Mouse (Mus musculus) erythroblast, embryonic 14.5 days (primary cell): Measurements from ENCODE around the gene Evl.

Source experiments
- GATA1 ChIP-seq: IDR thresholded peaks from 2 replicates; pipeline ENCODE4 v1.6.1; 2012; ENCODE audit warnings: low read length, inconsistent platforms, mixed read lengths
- TAL1 ChIP-seq: IDR thresholded peaks from 3 replicates; pipeline ENCODE4 v1.6.1; 2012; ENCODE audit warnings: low read length, inconsistent platforms, mixed read lengths

DNA sequence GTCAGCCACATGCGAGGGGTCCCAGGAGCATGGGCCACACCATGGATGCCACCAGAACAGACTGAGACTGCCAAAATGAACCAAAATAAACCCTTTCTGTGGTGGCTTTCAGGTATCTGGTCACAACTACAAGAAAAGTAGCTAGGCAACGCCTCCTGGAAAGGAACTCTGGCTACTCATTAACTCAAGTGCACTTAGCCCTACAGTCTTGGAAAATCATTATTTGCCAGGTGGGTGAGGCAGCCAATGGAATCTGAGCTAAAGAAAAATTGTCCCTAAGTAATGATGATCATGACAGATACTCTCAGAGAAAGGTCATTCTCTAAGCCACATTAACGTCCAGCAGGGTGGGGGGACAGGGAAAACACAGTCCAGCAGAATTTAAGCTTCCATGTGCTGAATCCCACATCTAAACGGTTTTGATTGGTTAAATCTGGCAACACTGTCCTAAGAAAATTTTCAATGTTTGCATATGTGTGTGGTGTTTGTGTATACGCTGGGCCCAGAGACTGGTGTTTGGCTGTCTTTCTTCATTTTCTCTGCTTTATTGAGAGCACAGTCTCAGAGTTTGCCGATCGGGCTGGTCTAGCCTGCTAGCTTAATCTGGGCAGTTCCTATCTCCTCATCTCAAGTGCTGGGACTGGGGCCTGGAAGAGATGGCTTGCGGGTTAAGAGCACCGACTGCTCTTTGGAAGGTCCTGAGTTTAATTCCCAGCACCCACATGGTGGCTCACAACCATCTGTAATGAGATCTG is 156.5 kb downstream of the Evl start:
- TF ChIP-seq TAL1 (no peak), GATA1 (no peak)
